ENCODE assay signal across 13 mouse cellular contexts in the genomic region with DNA sequence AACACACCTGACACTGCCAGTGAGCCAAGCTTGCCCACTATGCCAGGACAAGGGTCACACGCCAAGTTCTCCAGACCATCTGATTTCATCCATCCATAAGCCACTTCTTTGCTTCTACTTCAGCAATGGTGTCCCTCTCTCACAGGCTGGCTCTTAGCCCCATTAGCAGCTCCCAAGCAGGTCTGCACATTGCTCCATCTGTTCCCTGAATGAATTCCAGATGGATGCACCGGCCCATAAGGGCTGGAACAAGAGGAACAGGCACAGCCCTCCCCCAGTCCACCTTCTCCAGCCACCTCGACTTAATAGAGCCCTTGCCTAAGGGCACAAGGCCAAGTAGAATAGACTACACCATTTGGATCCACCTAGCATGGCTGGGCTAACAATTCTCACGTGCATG.
DNase-seq lines count a peak whose midpoint lies in the region; ATAC-seq and TF ChIP-seq lines count a peak whose summit lies in the region.
"Had no signal": no experiment of that assay in that cellular context is flagged by ENCODE, and none has a peak within 500 bp of the region (broad histone marks: within the 10 kb centered on the region; RNA-seq: fewer than 3 reads in every experiment).

No protein-coding gene starts in this region.

- H3K27ac ChIP-seq in layer of hippocampus, adult 2 months, result peak overlapping the region; percentile 48; the same call in 1 of the 2 replicates
- H3K27ac ChIP-seq in midbrain, embryonic 15.5 days, result no peak overlapping the region
- H3K27ac ChIP-seq: kidney, embryonic 15.5 days; lung, embryonic 15.5 days; midbrain, embryonic 10.5 days; neural tube, embryonic 12.5 days had no signal

- H3K4me2 ChIP-seq in midbrain, embryonic 15.5 days, result no peak overlapping the region
- H3K4me2 ChIP-seq: kidney, embryonic 15.5 days; lung, embryonic 15.5 days; neural tube, embryonic 12.5 days had no signal

- peak; percentile 46 for DNase-seq in embryo, embryonic 10 days (ENCODE audit: low spot score)
- DNase-seq in embryo, embryonic 9.5 days (ENCODE audit: extremely low spot score), result no peak
- peak; percentile 34 for DNase-seq in retina, postnatal 1 day
- no peak for DNase-seq in retina, embryonic 14.5 days (ENCODE audit: low spot score)
- DNase-seq in layer of hippocampus, adult 2 months (ENCODE audit: low spot score in 2 of 2), result peak; percentile 19 to 51
- DNase-seq in MN1 (ENCODE audit: low spot score), result no peak
- no peak for DNase-seq in heart, postnatal 14 days
- DNase-seq: right cerebral cortex, adult 18-20 months had no signal

- H3K9me3 ChIP-seq in midbrain, embryonic 15.5 days, result no peaks in the 10 kb centered on the region
- H3K9me3 ChIP-seq: kidney, embryonic 15.5 days; lung, embryonic 15.5 days; midbrain, embryonic 10.5 days; neural tube, embryonic 12.5 days had no signal

- 75% methylated on average over 4 of the region's 4 CpGs for WGBS in midbrain, embryonic 15.5 days

- H3K4me1 ChIP-seq in midbrain, embryonic 15.5 days, result peaks cover 13% of the 10 kb centered on the region; the same call in 1 of the 2 replicates
- H3K4me1 ChIP-seq: neural tube, embryonic 12.5 days had no signal

- H3K4me3 ChIP-seq in layer of hippocampus, adult 2 months, result no peak overlapping the region
- H3K4me3 ChIP-seq in midbrain, embryonic 15.5 days, result no peak overlapping the region
- H3K4me3 ChIP-seq: kidney, embryonic 15.5 days; lung, embryonic 15.5 days; midbrain, embryonic 10.5 days; neural tube, embryonic 12.5 days had no signal

- TF ChIP-seq CTCF in layer of hippocampus, adult 2 months (conservative IDR thresholded peaks at IDR 0.05), result no peak

- intact Hi-C loops in heart, postnatal 14 days (cut with DNase I), result no loop called here

- no peak overlapping the region for H3K9ac ChIP-seq in midbrain, embryonic 15.5 days
- H3K9ac ChIP-seq: kidney, embryonic 15.5 days; lung, embryonic 15.5 days; neural tube, embryonic 12.5 days had no signal

- no peaks in the 10 kb centered on the region for H3K27me3 ChIP-seq in midbrain, embryonic 15.5 days (replicated peaks)
- H3K27me3 ChIP-seq: lung, embryonic 15.5 days; neural tube, embryonic 12.5 days had no signal

- no peak for ATAC-seq in midbrain, embryonic 15.5 days (replicated peaks)

- H3K36me3 ChIP-seq in midbrain, embryonic 15.5 days (replicated peaks), result no peaks in the 10 kb centered on the region
- H3K36me3 ChIP-seq: kidney, embryonic 15.5 days; lung, embryonic 15.5 days; midbrain, embryonic 10.5 days; neural tube, embryonic 12.5 days had no signal

Comparison
In these comparisons a context has a peak if more than half of its experiments do, and no peak if none do; other contexts are left out.
1. DNase-seq: peak in embryo, embryonic 10 days (single experiment), retina, postnatal 1 day (single experiment) and layer of hippocampus, adult 2 months (2 of 2); none in embryo, embryonic 9.5 days (single experiment), retina, embryonic 14.5 days (single experiment), MN1 (single experiment) and heart, postnatal 14 days (0 of 2).